Mouse (Mus musculus) CD8-positive naive resting alpha-beta T cell, adult 57 days (primary cell): ENCODE data around the gene Gm3194. TPM values are rescaled to one million over a fixed set of nuclear protein-coding genes. Genes with fewer than 3 reads are reported as not detected.

Experiments
- total RNA-seq: library from RNA; stranded (reverse); gene quantifications from one replicate; pipeline ENCODE4 v1.2.4, GENCODE M21; 2023

Gm3194 gene
- 0.70 TPM for total RNA-seq

GRCm38 (mm10) chr14:5455367-5455766 lies at the start of gene Gm3194:
TSS of gene Gm3194 (minus strand) at chr14:5455467.

GRCm38 (mm10) chr14:5501374-5501773 lies 46.1 kb upstream of the Gm3194 start, which contains the start of gene Gm3488:
TSS of gene Gm3488 (plus strand) at chr14:5501674.

DNA sequence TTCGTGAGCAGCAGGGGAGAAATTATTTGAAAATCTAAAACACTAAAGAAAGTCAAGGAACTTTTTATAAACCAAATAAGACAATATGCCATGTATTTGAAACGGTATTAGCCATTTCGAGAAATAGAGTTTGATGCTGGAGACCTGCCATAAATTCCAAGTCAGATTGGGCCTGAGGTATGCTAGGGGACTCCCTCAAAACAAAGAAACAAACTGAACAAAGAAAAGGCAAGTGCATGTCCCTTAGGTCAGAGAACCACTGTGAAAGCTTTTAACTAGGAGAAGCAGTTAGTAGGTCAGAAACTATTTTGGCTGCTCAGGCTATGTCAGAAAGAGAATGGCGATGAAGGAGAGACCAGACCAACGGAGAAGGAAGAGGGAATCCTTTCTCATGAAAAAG lies 28.6 kb upstream of the Gm3194 start, which contains the start of gene Gm3187:
Gene Gm3187 (plus strand): TSS at position 301 of the 400 bp plus-strand sequence.

GRCm38 (mm10) chr14:5477730-5478129 lies 22.5 kb upstream of the Gm3194 start, which contains the start of gene Gm8246:
TSS of gene Gm8246 (minus strand) at chr14:5477830.

GRCm38 (mm10) chr14:5388949-5389348 lies 66.3 kb downstream of the Gm3194 start, which contains the start of gene Gm3500:
TSS of gene Gm3500 (minus strand) at chr14:5389049.

Other genes starting within 250 kb of the Gm3194 start
- not detected for gene Gm3526, start 194.9 kb downstream of the Gm3194 start, total RNA-seq
- not detected for gene Gm3542, start 120.5 kb downstream of the Gm3194 start, total RNA-seq
- not detected for gene Gm3500, start 66.4 kb downstream of the Gm3194 start, total RNA-seq
- gene Gm8246, start 22.4 kb upstream of the Gm3194 start, total RNA-seq: not detected
- not detected for gene Gm3187, start 28.7 kb upstream of the Gm3194 start, total RNA-seq
- not detected for gene Gm3488, start 46.2 kb upstream of the Gm3194 start, total RNA-seq
- not detected for gene Gm3532, start 83.0 kb upstream of the Gm3194 start, total RNA-seq
- not detected for gene Gm8265, start 177.6 kb upstream of the Gm3194 start, total RNA-seq
- not detected for gene Gm9603, start 232.0 kb upstream of the Gm3194 start, total RNA-seq